Mouse (Mus musculus) liver, embryonic 11.5 days (tissue): ENCODE measurements around the gene Mtmr6. TPM values are rescaled to one million over a fixed set of nuclear protein-coding genes. Genes with fewer than 3 reads are reported as not detected.

Source experiments
- ATAC-seq: fragments of 200-750 bp; cut with Nextera tagmentation; replicated peaks from 2 replicates; pipeline ENCODE4 v1.8.0; 2017; ENCODE audit warnings: moderate number of reproducible peaks, mild to moderate bottlenecking, moderate TSS enrichment, moderate library complexity; ENCODE audit not compliant: low FRiP score
- DNase-seq: peaks from one replicate; pipeline ENCODE4 v3.0.0-alpha.2; 2017; ENCODE audit warnings: low spot score
- H3K27ac ChIP-seq: fragments of 300-500 bp; sonication (generic); 2 replicates; pipeline ENCODE4 v1.5.1; 2014; ENCODE audit warnings: mild to moderate bottlenecking, low read depth, low read length, control low read depth
- H3K27me3 ChIP-seq: fragments of 300-500 bp; sonication (generic); replicated peaks from 2 replicates; pipeline ENCODE4 v1.6.1; 2014; ENCODE audit warnings: low read length, mixed read lengths; ENCODE audit not compliant: control insufficient read depth, insufficient read depth
- H3K36me3 ChIP-seq: fragments of 300-500 bp; sonication (generic); 2 replicates; pipeline ENCODE4 v1.6.1; 2014; ENCODE audit warnings: mild to moderate bottlenecking, low read length, moderate library complexity, mixed read lengths; ENCODE audit not compliant: control insufficient read depth, insufficient read depth
- H3K4me1 ChIP-seq: fragments of 300-500 bp; sonication (generic); replicated peaks from 2 replicates; pipeline ENCODE4 v1.6.1; 2014; ENCODE audit warnings: low read length, mixed read lengths; ENCODE audit not compliant: control insufficient read depth, insufficient read depth
- H3K4me2 ChIP-seq: fragments of 300-500 bp; sonication (generic); 2 replicates; pipeline ENCODE4 v1.6.1; 2014; ENCODE audit warnings: mild to moderate bottlenecking, control low read depth, moderate library complexity
- H3K4me3 ChIP-seq: fragments of 300-500 bp; sonication (generic); 2 replicates; pipeline ENCODE4 v1.5.1; 2014; ENCODE audit warnings: low read depth, low read length, control low read depth
- H3K9ac ChIP-seq: fragments of 300-500 bp; sonication (generic); 2 replicates; pipeline ENCODE4 v1.6.1; 2014; ENCODE audit warnings: low read depth, low read length, control low read depth
- H3K9me3 ChIP-seq: fragments of 300-500 bp; sonication (generic); 2 replicates; pipeline ENCODE4 v1.6.1; 2016; ENCODE audit warnings: low read length, inconsistent platforms, mixed read lengths; ENCODE audit not compliant: control insufficient read depth
- WGBS: fragments of 180-500 bp; shearing (Covaris S2); extraction: QIAGEN DNeasy Blood & Tissue Kit; methylation state at CpG from one replicate; pipeline ENCODE4 v1.1.7; 2014; 5-methylcytosine and 5-hydroxymethylcytosine counted together
- polyA plus RNA-seq: library from polyadenylated mRNA; unstranded; fragments of >200 nt; fragmentation: Nextera tagmentation; extraction: Ambion mirVana; gene quantifications from 2 replicates; pipeline ENCODE4 v1.2.1, GENCODE M21; 2014

The Mtmr6 gene
- polyA plus RNA-seq, 1 experiment from 2014 or later: 25.0 TPM

DNA sequence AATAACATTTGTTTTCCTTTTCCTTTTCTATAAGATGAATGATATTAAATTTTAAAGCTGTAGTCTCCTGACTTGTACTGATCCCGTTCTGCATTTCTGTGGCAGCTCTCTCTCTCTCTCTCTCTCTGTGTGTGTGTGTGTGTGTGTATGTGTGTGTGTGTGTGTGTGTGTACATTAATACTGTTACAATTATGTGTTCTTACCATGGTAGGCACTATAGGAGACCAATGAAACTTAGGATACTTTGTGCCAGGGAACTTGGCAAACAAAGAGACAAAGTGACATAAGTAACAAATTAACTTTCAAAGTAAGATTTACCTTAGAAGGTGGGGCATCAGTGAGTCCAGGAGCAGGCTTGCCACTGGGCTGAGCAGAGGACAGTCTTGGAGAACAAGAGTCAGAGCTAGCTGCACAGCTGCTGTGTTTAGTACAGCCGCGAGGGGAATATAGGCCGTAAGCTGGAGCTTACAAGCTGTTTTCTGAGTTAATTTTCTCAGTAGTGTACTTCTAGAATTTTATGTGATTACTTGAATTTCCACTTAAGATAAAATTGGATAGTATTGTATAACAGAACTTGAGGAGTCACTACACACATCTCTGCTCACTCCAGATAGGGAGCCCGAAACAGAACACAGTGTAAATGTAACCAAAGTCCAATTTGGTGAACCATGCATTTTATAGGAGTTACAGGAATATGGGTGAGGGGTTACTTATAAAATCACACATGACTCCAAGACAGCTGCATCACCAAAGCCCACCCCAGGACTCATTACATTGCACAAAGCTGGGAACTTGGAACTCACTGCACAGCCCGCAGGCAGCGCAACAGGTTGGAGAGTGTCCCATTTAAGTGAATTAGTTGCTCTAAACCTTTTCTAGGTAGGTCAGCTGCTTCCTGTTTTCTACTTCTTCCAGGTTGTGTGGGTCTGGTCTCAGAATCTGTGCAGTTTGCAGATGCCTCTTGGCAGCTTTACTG is 10.6 kb downstream of the Mtmr6 start:
- ATAC-seq (no peak), DNase-seq (no peak)
- H3K27me3 ChIP-seq: no peaks in the 10 kb centered on the region
- H3K4me3 ChIP-seq: no peak overlapping the region
- WGBS: 90% methylated on average over 7 of the region's 7 CpGs
- H3K9me3 ChIP-seq: no peaks in the 10 kb centered on the region
- no peak overlapping the region for H3K9ac ChIP-seq
- no peak overlapping the region for H3K27ac ChIP-seq
- H3K36me3 ChIP-seq: no peaks in the 10 kb centered on the region
- no peak overlapping the region for H3K4me2 ChIP-seq
- H3K4me1 ChIP-seq: no peaks in the 10 kb centered on the region

DNA sequence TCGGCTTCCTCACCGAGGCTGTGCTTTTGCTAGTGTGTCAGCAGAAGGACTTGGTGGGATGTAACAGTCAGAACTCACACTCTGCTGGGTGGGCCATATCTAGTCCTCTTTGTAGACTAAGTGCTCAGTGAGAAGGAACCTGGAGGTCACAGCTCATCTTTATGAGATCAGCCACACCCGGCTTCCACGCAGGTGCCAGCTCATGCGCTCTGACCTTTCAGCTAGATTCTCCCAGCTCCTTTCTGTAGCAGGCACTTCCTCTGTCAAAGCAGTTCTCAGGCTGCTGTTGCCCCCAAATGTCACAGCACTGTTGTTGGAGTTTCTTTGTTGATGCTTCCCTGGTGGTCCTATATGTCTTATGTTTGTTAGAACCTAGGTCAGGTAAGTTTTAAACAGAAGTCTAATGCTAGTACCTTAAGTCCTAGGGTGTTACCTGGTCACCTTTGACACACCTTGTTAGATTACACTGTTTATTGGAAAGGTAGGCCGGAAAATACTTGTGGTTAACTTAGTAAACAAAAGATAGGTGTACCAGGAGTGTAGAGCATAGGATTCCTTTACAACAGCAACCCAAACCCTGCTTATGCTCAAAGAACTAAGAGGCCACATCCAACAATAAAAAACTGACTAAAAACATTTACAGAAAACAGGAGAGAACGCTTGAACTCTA is 21.3 kb downstream of the Mtmr6 start:
- Histone ChIP-seq H3K36me3 (peaks cover 6% of the 10 kb centered on the region), H3K9me3 (no peaks in the 10 kb centered on the region), H3K4me1 (no peaks in the 10 kb centered on the region), H3K4me3 (no peak overlapping the region), H3K27ac (no peak overlapping the region), H3K4me2 (no peak overlapping the region), H3K27me3 (no peaks in the 10 kb centered on the region), H3K9ac (no peak overlapping the region)
- ATAC-seq (no peak), DNase-seq (no peak)
- WGBS: 88% methylated on average over 7 of the region's 7 CpGs

DNA sequence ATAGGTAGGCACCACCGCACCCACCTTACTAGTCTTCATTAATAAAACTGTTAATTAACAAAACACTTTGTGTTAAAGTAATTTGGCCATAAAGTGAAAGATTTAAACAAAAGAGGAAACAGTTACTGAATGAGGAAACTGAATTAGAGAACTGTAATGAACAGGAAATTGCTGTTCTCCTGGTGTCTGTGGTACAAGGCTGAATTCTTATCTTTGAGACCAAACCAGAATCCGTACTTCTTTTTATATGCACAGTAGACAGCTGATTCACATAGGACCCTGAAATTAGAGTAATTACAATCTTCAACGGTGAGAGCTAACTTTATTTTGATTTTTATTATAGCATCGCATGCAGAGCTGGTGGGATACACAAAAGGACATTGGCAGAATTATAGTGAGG is 25.3 kb downstream of the Mtmr6 start:
- Histone ChIP-seq H3K27ac (no peak overlapping the region), H3K9me3 (no peaks in the 10 kb centered on the region), H3K4me2 (no peak overlapping the region), H3K4me1 (no peaks in the 10 kb centered on the region), H3K4me3 (no peak overlapping the region), H3K9ac (no peak overlapping the region), H3K36me3 (peaks cover under 1% of the 10 kb centered on the region; the same call in 1 of the 2 replicates), H3K27me3 (no peaks in the 10 kb centered on the region)
- DNase-seq (no peak), ATAC-seq (no peak)
- 62% methylated on average over 4 of the region's 4 CpGs for WGBS

GRCm38 (mm10) chr14:60295531-60295930 is 30.5 kb downstream of the Mtmr6 start:
- Histone ChIP-seq H3K27me3 (no peaks in the 10 kb centered on the region), H3K9me3 (no peaks in the 10 kb centered on the region), H3K4me1 (no peaks in the 10 kb centered on the region), H3K9ac (no peak overlapping the region), H3K27ac (no peak overlapping the region), H3K36me3 (peaks cover 6% of the 10 kb centered on the region; the same call in 1 of the 2 replicates), H3K4me3 (no peak overlapping the region), H3K4me2 (no peak overlapping the region)
- DNase-seq: no peak
- 91% methylated on average over 1 of the region's 1 CpGs for WGBS
- no peak for ATAC-seq

- peaks cover 9% of the 10 kb centered on the region; the same call in 1 of the 2 replicates for H3K36me3 ChIP-seq
- 83% methylated on average over 14 of the region's 14 CpGs for WGBS
- H3K4me2 ChIP-seq: no peak overlapping the region
- DNase-seq (no peak), ATAC-seq (no peak)
- H3K9ac ChIP-seq: no peak overlapping the region
- H3K4me3 ChIP-seq: no peak overlapping the region
- no peak overlapping the region for H3K27ac ChIP-seq
- no peaks in the 10 kb centered on the region for H3K9me3 ChIP-seq
- H3K27me3 ChIP-seq: no peaks in the 10 kb centered on the region
- H3K4me1 ChIP-seq: no peaks in the 10 kb centered on the region
Observed at GRCm38 (mm10) chr14:60300224-60300991, 35.4 kb downstream of the Mtmr6 start.

- no peaks in the 10 kb centered on the region for H3K27me3 ChIP-seq
- H3K27ac ChIP-seq: no peak overlapping the region; the same call in 1 of the 2 replicates
- H3K9me3 ChIP-seq: no peaks in the 10 kb centered on the region
- ATAC-seq: no peak
- H3K36me3 ChIP-seq: peaks cover 9% of the 10 kb centered on the region; the same call in 1 of the 2 replicates
- H3K4me1 ChIP-seq: no peaks in the 10 kb centered on the region
- H3K4me3 ChIP-seq: no peak overlapping the region
- 91% methylated on average over 6 of the region's 6 CpGs for WGBS
- H3K9ac ChIP-seq: no peak overlapping the region
- no peak for DNase-seq
- no peak overlapping the region for H3K4me2 ChIP-seq
Observed at GRCm38 (mm10) chr14:60301024-60301423, 36.0 kb downstream of the Mtmr6 start.

DNA sequence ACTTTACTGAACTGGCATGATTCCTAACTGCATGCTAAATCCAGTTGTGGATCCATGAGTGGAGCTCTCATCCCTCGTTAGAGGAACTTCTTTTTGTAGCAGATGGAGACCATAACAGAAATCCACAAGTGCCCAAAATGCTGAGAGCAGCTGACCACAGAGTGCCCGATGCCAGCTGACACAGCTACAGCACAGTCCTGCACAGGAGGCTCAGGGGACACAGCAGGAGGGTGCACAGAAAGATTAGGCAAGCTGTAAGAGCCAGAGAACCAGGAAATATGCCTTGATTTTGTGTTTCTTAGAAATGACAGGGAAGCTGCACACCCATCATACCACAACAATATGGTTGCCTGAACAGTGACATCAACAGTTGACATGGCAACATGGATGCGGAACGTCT is 37.4 kb downstream of the Mtmr6 start:
- Histone ChIP-seq H3K4me1 (no peaks in the 10 kb centered on the region), H3K4me2 (no peak overlapping the region), H3K4me3 (no peak overlapping the region), H3K9ac (no peak overlapping the region), H3K27ac (no peak overlapping the region), H3K9me3 (no peaks in the 10 kb centered on the region), H3K27me3 (no peaks in the 10 kb centered on the region), H3K36me3 (peaks cover 6% of the 10 kb centered on the region; the same call in 1 of the 2 replicates)
- no peak for DNase-seq
- ATAC-seq: no peak
- WGBS: 90% methylated on average over 4 of the region's 4 CpGs

GRCm38 (mm10) chr14:60304441-60305220 is 39.6 kb downstream of the Mtmr6 start:
- no peak overlapping the region for H3K4me2 ChIP-seq
- no peaks in the 10 kb centered on the region for H3K9me3 ChIP-seq
- 87% methylated on average over 2 of the region's 2 CpGs for WGBS
- ATAC-seq (no peak), DNase-seq (no peak)
- no peak overlapping the region for H3K9ac ChIP-seq
- peaks cover 6% of the 10 kb centered on the region; the same call in 1 of the 2 replicates for H3K36me3 ChIP-seq
- no peak overlapping the region for H3K4me3 ChIP-seq
- no peaks in the 10 kb centered on the region for H3K27me3 ChIP-seq
- no peaks in the 10 kb centered on the region for H3K4me1 ChIP-seq
- H3K27ac ChIP-seq: no peak overlapping the region
